Mouse (Mus musculus) MEL (cell line): ENCODE results near the gene Gm5965.
"Not testable (repeated sequence)": the region's sequence is repeated elsewhere in the genome, so short reads cannot be mapped to it uniquely, and the experiment has no call there.

Experiments
- CTCF ChIP-seq, 3 experiments: IDR thresholded peaks in 2 of 3; conservative IDR thresholded peaks in 1 of 3; 2 replicates each; pipeline ENCODE4 v1.5.1; 2011 to 2012; ENCODE audit warnings: low read length in 3 of 3, low read depth in 2 of 3, mild to moderate bottlenecking in 2 of 3, improper control_type of control experiment in 1 of 3, inconsistent platforms in 1 of 3, mixed read lengths in 1 of 3, moderate library complexity in 1 of 3; ENCODE audit not compliant: control insufficient read depth in 1 of 3, insufficient read depth in 1 of 3, poor library complexity in 1 of 3, severe bottlenecking in 1 of 3
- GATA1 ChIP-seq: IDR thresholded peaks from 2 replicates; pipeline ENCODE4 v1.6.1; 2011; ENCODE audit warnings: low read depth, low read length, improper control_type of control experiment
- HCFC1 ChIP-seq: IDR thresholded peaks from 2 replicates; pipeline ENCODE4 v1.6.1; 2012; ENCODE audit warnings: low read depth, mild to moderate bottlenecking, inconsistent platforms, low read length, improper control_type of control experiment, moderate library complexity
- JUND ChIP-seq: IDR thresholded peaks from 2 replicates; pipeline ENCODE4 v1.6.1; 2011; ENCODE audit warnings: low read depth, mild to moderate bottlenecking, improper control_type of control experiment, low read length
- MAFK ChIP-seq: IDR thresholded peaks from 2 replicates; pipeline ENCODE4 v1.6.1; 2011; ENCODE audit warnings: low read depth, mild to moderate bottlenecking, low read length, improper control_type of control experiment, borderline replicate concordance
- MAX ChIP-seq: IDR thresholded peaks from 2 replicates; pipeline ENCODE4 v1.6.1; 2011; ENCODE audit warnings: low read length, improper control_type of control experiment
- MAZ ChIP-seq: IDR thresholded peaks from 2 replicates; pipeline ENCODE4 v1.6.1; 2012; ENCODE audit warnings: low read depth, mild to moderate bottlenecking, inconsistent platforms, low read length, improper control_type of control experiment
- MXI1 ChIP-seq: IDR thresholded peaks from 2 replicates; pipeline ENCODE4 v1.6.1; 2011; ENCODE audit warnings: mild to moderate bottlenecking, low read depth, low read length, improper control_type of control experiment
- POLR2A ChIP-seq, 2 experiments: IDR thresholded peaks; 2 replicates each; pipeline ENCODE4 v1.6.1; 2011 to 2012; ENCODE audit warnings: low read length in 2 of 2, mild to moderate bottlenecking in 2 of 2, control low read depth in 1 of 2, improper control_type of control experiment in 1 of 2, low read depth in 1 of 2, moderate library complexity in 1 of 2; ENCODE audit not compliant: control insufficient read depth in 1 of 2, insufficient read depth in 1 of 2, poor library complexity in 1 of 2
- RAD21 ChIP-seq: IDR thresholded peaks from 2 replicates; pipeline ENCODE4 v1.6.1; 2011; ENCODE audit warnings: mild to moderate bottlenecking, low read depth, low read length, improper control_type of control experiment
- SMC3 ChIP-seq: IDR thresholded peaks from 2 replicates; pipeline ENCODE4 v1.6.1; 2011; ENCODE audit warnings: low read depth, low read length, improper control_type of control experiment
- USF2 ChIP-seq, 2 experiments: IDR thresholded peaks; 2 replicates each; pipeline ENCODE4 v1.6.1; 2011 to 2012; ENCODE audit warnings: improper control_type of control experiment in 2 of 2, low read length in 2 of 2, borderline replicate concordance in 1 of 2, inconsistent platforms in 1 of 2, low read depth in 1 of 2, mild to moderate bottlenecking in 1 of 2; ENCODE audit not compliant: insufficient read depth in 1 of 2
- ZKSCAN1 ChIP-seq: IDR thresholded peaks from 2 replicates; pipeline ENCODE4 v1.6.1; 2012; ENCODE audit warnings: low read depth, mild to moderate bottlenecking, inconsistent platforms, low read length, improper control_type of control experiment, moderate library complexity

GRCm38 (mm10) chr16:88751535-88751934, 26.2 kb upstream of the Gm5965 start, which contains the start of gene Krtap13:
- TF ChIP-seq RAD21; HCFC1; GATA1; MAFK; MXI1; JUND; USF2 (IDR thresholded peaks at IDR 0.05; ENCODE audit: borderline replicate concordance in 1 of 2, insufficient read depth in 1 of 2, low read depth in 1 of 2, low read length in 2 of 2); MAX; MAZ; POLR2A (IDR thresholded peaks at IDR 0.05; ENCODE audit: control insufficient read depth in 1 of 2, insufficient read depth in 1 of 2, low read depth in 1 of 2, low read length in 2 of 2, poor library complexity in 1 of 2); CTCF (IDR thresholded peaks at IDR 0.05 in 2 of 3, conservative IDR thresholded peaks at IDR 0.05 in 1 of 3; ENCODE audit: control insufficient read depth in 1 of 3, insufficient read depth in 1 of 3, low read depth in 2 of 3, low read length in 3 of 3, poor library complexity in 1 of 3, severe bottlenecking in 1 of 3); ZKSCAN1; SMC3: not testable (repeated sequence)
